Mouse (Mus musculus) neural tube, embryonic 14.5 days (tissue): ENCODE data around the gene Tnpo1. TPM values are rescaled to one million over a fixed set of nuclear protein-coding genes. Genes with fewer than 3 reads are reported as not detected.

Experiments
- ATAC-seq: fragments of 200-750 bp; cut with Nextera tagmentation; 2 replicates; pipeline ENCODE4 v1.8.0; 2017; ENCODE audit warnings: low read depth, mild to moderate bottlenecking, moderate TSS enrichment, moderate library complexity
- H3K27ac ChIP-seq: fragments of 300-500 bp; sonication (generic); 2 replicates; pipeline ENCODE4 v1.5.1; 2014; ENCODE audit warnings: low read depth, mild to moderate bottlenecking, control low read depth, low read length, moderate library complexity, mixed read lengths
- H3K27me3 ChIP-seq: fragments of 300-500 bp; sonication (generic); 2 replicates; pipeline ENCODE4 v1.6.1; 2014; ENCODE audit warnings: low read length; ENCODE audit not compliant: control insufficient read depth, insufficient read depth
- H3K36me3 ChIP-seq: fragments of 300-500 bp; sonication (generic); 2 replicates; pipeline ENCODE4 v1.6.1; 2014; ENCODE audit warnings: low read length, mixed read lengths; ENCODE audit not compliant: control insufficient read depth, insufficient read depth
- H3K4me1 ChIP-seq: fragments of 300-500 bp; sonication (generic); 2 replicates; pipeline ENCODE4 v1.6.1; 2014; ENCODE audit warnings: low read length; ENCODE audit not compliant: control insufficient read depth, insufficient read depth
- H3K4me2 ChIP-seq: fragments of 300-500 bp; sonication (generic); 2 replicates; pipeline ENCODE4 v1.6.1; 2014; ENCODE audit warnings: mild to moderate bottlenecking, low read depth, low read length, control low read depth
- H3K4me3 ChIP-seq: fragments of 300-500 bp; sonication (generic); 2 replicates; pipeline ENCODE4 v1.5.1; 2014; ENCODE audit warnings: low read depth, low read length, control low read depth, mixed read lengths
- H3K9ac ChIP-seq: fragments of 300-500 bp; sonication (generic); replicated peaks from 2 replicates; pipeline ENCODE4 v1.6.1; 2014; ENCODE audit warnings: low read depth, mild to moderate bottlenecking, control low read depth, low read length, mixed read lengths
- H3K9me3 ChIP-seq: fragments of 300-500 bp; sonication (generic); 2 replicates; pipeline ENCODE4 v1.6.1; 2016; ENCODE audit warnings: low read length; ENCODE audit not compliant: control insufficient read depth
- WGBS: fragments of 180-500 bp; shearing (Covaris S2); extraction: QIAGEN DNeasy Blood & Tissue Kit; methylation state at CpG from one replicate; pipeline ENCODE4 v1.1.7; 2014; 5-methylcytosine and 5-hydroxymethylcytosine counted together
- polyA plus RNA-seq: library from polyadenylated mRNA; unstranded; fragments of >200 nt; fragmentation: Nextera tagmentation; extraction: Ambion mirVana; gene quantifications from 2 replicates; pipeline ENCODE4 v1.2.1, GENCODE M21; 2014

The Tnpo1 gene
- polyA plus RNA-seq, 1 experiment from 2014 or later = 63.9 TPM

DNA sequence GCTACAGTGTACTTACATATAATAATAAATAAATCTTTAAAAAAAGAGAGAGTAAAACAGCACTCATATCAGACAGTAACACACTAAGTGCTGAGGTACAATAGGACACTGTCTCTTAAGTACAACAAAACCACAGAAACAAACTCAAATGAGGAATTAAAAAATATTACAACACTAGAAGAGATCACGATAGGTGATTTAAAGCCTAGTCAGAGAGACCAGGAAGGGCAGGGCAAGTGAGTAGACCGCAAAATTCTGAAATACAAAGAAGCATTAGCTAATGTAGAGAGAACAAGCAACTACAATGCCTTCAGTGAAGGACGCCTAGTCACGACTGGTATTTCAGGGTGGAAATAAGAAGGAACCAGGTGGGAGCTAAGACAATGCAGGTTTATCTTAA is 122.5 kb downstream of the Tnpo1 start:
- ATAC-seq = no peak
- 0 out of 2 replicates have a peak, but pooled peaks cover 5% of the 10 kb centered on the region for H3K36me3 ChIP-seq
- no peak overlapping the region for H3K27ac ChIP-seq
- H3K9ac ChIP-seq = no peak overlapping the region
- H3K27me3 ChIP-seq = no peaks in the 10 kb centered on the region
- no peaks in the 10 kb centered on the region for H3K9me3 ChIP-seq
- H3K4me1 ChIP-seq = no peaks in the 10 kb centered on the region
- 81% methylated on average over 4 of the region's 4 CpGs for WGBS
- H3K4me2 ChIP-seq = no peak overlapping the region
- H3K4me3 ChIP-seq = no peak overlapping the region

DNA sequence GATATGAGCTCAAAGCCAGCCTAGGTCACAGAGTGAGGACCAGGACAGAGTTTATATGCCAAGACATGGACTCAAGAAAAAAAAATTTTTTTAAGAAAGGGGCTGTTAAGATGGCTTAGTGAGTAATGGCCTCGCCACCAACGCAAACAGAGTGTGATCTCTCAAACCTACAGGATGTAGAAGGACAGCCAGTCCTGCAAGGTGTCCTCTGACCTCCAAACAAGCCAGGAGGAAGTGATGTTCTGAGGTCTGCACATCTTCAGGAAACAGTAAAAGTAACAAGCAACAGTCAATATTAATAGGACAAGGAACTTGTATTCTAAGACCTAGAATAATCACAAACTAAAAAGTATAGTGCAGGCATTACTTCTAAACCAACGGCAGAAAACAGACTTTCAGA is 123.2 kb downstream of the Tnpo1 start:
- 95% methylated on average over 3 of the region's 3 CpGs for WGBS
- H3K4me1 ChIP-seq = no peaks in the 10 kb centered on the region
- no peak overlapping the region for H3K9ac ChIP-seq
- H3K27ac ChIP-seq = no peak overlapping the region
- no peak for ATAC-seq
- no peak overlapping the region for H3K4me3 ChIP-seq
- no peaks in the 10 kb centered on the region for H3K27me3 ChIP-seq
- no peaks in the 10 kb centered on the region for H3K9me3 ChIP-seq
- H3K4me2 ChIP-seq = no peak overlapping the region
- 0 out of 2 replicates have a peak, but pooled peaks cover 5% of the 10 kb centered on the region for H3K36me3 ChIP-seq

DNA sequence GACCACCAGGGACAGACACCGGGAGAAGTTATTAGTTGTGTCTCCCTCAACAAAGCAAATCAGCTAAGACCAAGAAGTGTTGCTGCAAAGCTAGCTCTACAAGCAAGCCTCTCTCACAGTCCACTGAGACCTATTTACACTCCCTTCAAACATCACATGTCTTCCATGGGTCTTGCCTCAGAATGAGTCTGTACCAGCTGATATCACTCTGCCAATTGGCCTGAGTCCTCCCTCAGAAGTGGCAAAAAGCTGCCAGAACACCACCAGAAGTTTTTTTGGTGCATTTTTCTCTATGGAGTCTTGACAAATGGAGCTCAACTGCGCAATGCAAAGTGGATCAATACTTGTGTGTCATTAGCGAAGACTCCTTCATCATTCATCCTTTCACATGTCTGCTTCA is 130.7 kb downstream of the Tnpo1 start:
- Histone ChIP-seq H3K9me3 (no peaks in the 10 kb centered on the region), H3K4me2 (no peak overlapping the region), H3K9ac (no peak overlapping the region), H3K36me3 (peaks cover 6% of the 10 kb centered on the region; the same call in 1 of the 2 replicates), H3K27ac (no peak overlapping the region), H3K27me3 (no peaks in the 10 kb centered on the region), H3K4me1 (no peaks in the 10 kb centered on the region), H3K4me3 (no peak overlapping the region)
- 89% methylated on average over 3 of the region's 3 CpGs for WGBS
- no peak for ATAC-seq

DNA sequence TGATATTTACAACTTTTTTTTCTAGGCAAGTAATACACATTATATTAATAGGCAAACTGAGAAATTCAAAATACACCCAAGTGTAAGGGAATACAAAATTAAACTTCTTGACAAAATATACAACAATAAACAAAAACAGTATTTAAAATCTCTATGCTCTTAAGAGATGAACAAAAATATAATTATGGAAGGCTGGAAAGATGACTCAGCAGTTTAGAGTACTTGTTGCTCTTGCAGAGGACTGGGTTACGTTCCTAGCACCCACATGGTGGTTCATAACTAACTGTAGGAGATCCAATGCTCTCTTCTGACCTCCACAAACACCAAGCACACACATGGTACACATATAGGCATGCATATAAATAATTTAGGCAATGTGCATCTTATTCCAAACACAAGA is 133.3 kb downstream of the Tnpo1 start:
- Histone ChIP-seq H3K27ac (no peak overlapping the region), H3K9ac (no peak overlapping the region), H3K4me2 (no peak overlapping the region), H3K4me3 (no peak overlapping the region), H3K36me3 (peaks cover 6% of the 10 kb centered on the region; the same call in 1 of the 2 replicates), H3K4me1 (no peaks in the 10 kb centered on the region), H3K27me3 (no peaks in the 10 kb centered on the region), H3K9me3 (no peaks in the 10 kb centered on the region)
- 93% methylated on average over 1 of the region's 1 CpGs for WGBS
- ATAC-seq = no peak

DNA sequence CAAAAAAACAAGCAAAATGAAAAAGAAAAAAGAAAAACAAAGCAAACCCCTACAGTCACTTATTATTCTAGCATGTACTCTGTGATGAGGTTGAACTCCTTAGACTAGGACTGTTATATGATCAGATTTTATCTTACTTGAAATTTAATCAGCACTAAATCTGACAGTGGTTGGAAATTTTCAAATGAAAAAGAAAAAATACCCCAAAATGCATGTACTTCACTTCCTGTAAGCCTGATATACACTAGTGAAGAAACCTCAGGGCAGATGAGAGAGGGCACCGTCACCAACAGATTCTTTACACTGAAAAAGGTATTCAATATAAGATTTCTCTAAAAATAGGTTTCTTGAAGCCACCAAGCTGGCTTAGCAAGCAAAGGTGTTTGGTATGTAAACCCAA is 134.5 kb downstream of the Tnpo1 start:
- no peak overlapping the region for H3K9ac ChIP-seq
- no peak overlapping the region for H3K4me2 ChIP-seq
- H3K4me3 ChIP-seq = no peak overlapping the region
- H3K27me3 ChIP-seq = no peaks in the 10 kb centered on the region
- no peak for ATAC-seq
- H3K27ac ChIP-seq = no peak overlapping the region
- H3K36me3 ChIP-seq = peaks cover 6% of the 10 kb centered on the region; the same call in 1 of the 2 replicates
- 100% methylated on average over 1 of the region's 1 CpGs for WGBS
- H3K4me1 ChIP-seq = no peaks in the 10 kb centered on the region
- no peaks in the 10 kb centered on the region for H3K9me3 ChIP-seq

Other genes starting within 250 kb of the Tnpo1 start
- not detected in 2 replicates for gene Tmem171, start 231.6 kb downstream of the Tnpo1 start, polyA plus RNA-seq
- 28.3 and 30.4 TPM in 2 replicates for gene Fcho2, start 110.9 kb downstream of the Tnpo1 start, polyA plus RNA-seq
- not detected in 2 replicates for gene 1700024P04Rik, start 58.2 kb upstream of the Tnpo1 start, polyA plus RNA-seq